Mouse (Mus musculus) cerebellum, adult 11 months (tissue): ENCODE data around the gene Ipo7.
"Not testable (repeated sequence)": the region's sequence is repeated elsewhere in the genome, so short reads cannot be mapped to it uniquely, and the experiment has no call there.

ENCODE experiments used
- DNase-seq: peaks from one replicate; pipeline ENCODE4 v3.0.0; 2022

Gene Ipo7

DNA sequence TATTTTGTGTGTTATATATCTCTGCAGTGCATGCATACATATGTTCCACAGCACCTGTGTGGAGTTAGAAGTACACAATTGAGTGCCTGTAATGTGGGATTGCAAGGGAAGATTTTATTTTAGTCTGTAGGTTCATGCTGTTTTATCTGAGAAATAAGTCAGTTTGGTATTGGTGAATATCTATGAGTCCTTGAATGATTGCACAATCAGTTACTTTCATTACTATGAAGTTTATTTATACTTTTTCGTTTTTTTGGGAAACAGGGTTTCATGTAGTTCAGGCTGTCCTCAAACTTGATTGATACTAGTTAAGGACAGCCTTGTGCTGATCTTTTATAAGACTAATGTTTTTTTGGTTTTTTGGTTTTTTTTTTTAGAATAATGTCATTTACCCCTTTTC, 5.5 kb downstream of the Ipo7 start:
- no peak for DNase-seq

DNA sequence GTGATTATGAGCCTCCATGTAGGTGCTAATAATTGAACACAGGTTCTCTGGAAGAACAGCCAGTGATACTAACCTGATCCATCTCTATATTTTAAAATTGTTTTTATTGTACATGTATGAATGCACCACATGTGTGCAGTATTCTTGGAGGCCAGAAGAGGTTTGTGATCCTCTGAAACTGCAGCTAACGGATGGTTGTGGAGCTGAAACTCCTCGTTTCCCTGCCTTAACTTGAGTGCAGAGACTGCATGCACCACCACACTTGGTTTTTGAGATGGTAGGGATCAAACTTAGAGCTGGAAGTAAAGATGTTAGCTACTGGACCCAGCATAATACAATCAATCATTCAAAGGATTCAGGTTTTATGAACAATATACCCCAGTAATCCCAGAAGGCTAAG, 8.5 kb downstream of the Ipo7 start:
- DNase-seq, result no peak

DNA sequence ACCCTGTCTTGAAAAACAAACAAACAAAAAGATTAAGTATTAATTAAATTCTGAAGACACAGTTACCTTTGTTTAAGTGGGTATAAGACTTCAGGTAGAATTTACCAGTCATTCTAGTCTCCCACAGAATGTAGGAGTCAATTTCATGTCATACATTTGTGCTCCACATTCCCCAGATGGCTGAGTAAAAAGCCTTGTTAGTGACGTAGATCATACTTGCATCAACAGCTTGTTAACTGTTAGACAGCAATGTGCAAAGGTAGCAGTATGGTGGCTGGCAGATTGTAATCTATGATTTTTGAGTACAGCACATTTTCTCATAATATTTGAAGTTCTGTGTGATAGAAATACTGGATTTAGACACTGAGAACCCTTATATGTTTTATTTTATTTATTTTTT, 10.8 kb downstream of the Ipo7 start:
- DNase-seq, result no peak

DNA sequence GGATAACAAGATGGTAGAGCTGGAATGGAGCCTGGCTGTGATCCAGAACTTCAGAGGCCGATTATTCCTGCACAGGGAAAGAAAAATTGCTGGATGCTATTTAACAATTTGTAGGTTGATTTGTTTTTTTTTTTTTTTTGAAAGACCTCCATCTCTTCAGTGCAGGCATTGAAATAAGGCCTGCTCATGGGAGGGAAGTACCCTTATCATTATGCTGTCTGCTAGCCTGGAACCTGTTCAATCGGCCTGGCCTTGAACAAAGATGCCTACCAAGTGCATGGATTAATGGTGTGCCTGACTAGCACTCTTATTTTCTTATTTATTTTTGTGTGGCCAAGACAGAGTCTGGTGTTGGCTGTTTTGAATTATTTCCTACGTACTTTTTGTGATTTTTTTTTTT, 12.3 kb downstream of the Ipo7 start:
- DNase-seq, result no peak

DNA sequence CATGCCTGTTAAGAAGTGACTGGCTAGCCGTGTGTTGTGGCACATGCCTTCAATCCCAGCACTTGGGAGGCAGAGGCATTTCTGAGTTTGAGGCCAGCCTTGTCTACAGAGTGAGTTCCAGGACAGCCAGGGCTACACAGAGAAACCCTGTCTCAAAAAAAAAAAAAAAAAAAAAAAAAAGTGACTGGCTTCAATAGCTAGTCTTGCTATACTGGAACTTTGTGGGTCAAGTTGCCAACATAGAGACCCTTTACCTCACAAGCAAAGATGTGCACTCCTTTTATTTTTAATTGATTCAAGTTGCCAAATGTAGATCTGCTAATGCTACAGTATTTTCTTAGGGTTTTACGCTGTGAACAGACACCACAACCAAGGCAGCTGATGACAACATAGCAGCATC, 39.6 kb downstream of the Ipo7 start:
- not testable (repeated sequence) for DNase-seq

DNA sequence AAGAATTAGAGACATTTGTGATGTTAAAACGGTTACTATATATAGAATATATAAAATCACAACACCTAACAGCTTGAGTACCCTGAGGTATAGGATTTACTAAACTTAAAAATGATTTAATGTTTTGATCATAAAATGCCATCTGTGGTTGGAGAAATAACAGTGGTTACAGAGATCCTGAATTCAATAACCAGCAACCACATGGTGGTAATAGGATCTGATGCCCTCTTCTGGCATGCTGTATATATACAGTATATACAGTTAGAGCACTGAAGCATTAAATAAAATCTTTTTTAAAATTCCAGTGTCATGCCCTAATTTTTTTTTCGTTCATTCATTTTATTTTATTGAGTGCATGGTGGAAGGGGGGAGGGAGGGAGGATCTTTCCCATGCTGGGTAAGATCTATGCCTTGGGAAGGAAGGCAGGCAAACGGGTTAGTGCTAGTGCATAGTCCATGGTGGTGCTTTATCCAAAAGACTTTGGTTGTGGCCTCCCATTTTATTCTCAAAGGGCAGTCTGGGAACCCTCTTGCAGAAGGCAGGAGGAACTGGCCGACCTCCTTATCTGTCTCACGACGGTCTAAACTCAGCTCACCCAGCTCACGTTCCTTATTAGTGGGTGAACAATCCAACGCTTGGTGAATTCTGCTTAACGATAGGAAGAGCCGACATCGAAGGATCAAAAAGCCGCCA, 41.2 kb downstream of the Ipo7 start:
- DNase-seq, result no peak

DNA sequence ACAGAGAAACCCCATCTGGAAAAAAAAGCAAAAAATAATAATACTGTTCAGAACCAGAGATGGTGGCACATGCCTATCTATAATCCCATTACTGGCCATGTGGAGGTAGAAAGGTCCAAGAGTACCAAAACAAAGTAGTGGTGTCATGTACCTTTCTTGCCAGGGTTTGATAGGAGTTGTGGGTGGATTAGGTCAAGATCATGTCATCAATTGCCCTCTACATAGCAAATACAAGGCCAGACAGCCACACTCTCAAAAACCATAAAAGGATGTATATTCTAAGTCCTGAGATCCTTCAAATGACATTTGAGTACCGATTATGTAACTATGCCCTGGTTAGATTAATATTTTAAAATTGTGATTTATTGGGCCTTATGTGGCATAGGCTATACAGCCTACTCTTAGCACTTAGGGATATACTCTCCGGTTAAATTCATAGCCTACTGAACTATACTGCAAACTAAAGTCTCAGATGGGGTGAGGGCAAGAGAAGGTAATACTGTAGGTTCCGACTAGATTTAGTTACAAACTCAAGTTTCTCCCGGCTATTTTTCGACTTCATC, 42.1 kb downstream of the Ipo7 start:
- DNase-seq, result no peak

DNA sequence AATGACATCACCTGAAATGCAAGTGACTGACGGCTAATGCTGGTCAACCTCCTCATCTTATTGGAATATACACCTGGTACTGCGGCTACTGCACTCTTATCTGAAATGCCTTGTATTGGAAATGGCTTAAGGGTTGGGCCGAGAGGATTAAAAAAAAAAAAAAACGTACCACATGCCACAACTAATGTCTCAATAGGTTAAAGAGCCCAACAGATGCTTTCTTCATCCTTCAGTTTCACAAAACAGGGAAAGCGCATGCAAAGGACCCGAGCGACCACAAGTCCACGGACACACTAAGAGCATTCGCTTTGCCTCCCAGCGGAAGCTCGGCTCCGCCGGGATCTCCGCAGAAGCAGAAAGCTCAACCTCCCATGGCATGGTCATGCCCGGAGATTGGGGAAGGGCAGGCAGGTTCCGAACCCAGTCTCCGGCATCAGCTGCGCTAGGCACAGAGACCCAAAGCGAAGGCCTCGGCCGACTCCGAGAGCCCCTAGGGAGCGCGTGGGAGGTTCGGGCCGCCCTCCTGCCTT, 42.7 kb downstream of the Ipo7 start:
- no peak for DNase-seq

DNA sequence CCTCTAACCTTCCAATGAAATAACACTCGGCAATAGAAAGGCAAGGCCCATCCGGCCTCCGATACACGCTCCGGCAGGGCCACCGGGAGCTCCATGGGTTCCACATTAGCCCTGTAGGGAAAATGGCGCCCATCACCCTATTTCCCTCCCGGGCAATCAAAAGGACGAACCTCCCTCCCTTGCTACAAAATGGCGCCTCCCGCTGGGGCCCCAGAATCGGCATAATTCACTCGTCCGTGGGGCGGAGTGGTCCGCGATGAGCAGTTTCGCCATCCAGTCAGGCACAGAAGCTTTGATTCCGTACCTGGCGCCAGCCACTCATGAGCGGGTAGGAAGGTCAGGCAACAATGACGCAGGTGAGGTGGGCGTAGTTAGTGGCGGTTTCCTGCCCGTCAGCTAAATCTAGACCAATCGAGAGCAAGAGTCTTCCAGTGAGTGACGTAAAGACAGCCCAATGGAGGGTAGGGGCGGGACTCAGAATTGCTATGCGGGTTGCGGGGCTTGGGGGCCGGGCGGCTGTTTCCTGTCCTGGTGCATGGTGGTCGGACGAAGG, 43.2 kb downstream of the Ipo7 start, which contains the start of gene Zfp143:
Gene Zfp143 (plus strand): TSS at position 19 of the 553 bp plus-strand sequence.
- peak; percentile 100 for DNase-seq

DNA sequence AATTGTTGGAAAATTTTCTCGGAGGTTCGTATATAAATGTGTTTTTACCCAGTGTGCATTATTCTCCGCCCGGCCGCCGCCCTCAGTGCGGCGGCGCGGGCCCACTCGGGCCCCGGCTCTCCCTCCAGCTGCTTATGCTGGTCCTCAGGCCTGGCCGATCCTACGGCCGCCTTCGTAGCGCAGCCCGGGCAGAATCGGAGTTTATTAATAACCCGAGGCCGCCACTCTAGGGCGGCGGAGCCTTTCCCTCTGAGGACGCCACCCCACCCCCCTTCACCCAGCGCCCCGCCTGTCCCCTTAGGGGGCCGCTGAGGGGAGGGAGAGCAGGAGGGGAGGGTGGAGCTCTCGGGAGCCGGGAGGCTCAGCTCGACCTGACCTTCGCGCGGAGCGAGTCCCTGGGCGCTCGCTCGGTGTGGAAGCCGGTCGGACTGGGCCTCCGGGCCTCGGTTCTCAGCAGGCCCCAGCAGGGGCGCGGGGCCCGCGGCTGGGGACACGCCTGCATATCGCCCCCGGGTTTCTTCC, 43.7 kb downstream of the Ipo7 start:
- DNase-seq, result peak; percentile 85

DNA sequence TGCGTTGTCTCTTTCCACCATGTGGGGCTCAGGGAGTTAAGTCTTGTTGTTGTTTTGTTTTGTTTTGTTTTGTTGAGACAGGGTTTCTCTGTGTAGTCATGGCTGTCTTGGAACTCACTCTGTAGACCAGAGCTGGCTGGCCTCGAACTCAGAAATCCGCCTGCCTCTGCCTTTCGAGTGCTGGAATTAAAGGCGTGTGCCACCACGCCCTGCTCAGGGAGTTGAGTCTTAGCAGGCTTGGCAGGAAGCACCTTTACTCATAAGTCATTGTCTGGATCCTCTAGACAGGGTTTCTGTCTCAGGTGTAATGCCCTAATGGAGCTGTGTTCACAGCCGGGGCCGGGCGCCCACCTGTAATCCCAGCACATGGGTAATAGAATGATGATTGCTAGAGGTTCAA, 45.7 kb downstream of the Ipo7 start:
- DNase-seq, result no peak

DNA sequence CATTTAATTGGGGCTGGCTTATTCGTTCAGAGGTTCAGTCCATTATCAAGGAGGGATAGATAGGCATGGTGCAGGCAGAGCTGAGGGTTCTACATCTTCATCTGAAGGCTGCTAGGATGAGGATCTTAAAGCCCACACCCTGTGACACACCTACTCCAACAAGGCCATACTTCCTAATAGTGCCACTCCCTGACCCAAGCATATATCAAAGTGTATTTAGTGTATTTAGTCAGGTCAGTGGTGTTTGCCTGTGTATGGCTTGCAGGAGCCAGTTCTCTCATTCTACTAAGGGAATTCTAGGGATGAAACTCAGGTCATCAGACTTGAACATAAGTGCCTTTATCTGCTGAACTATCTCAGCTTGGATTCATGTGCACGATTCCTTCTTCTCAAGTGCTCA, 51.0 kb downstream of the Ipo7 start:
- no peak for DNase-seq

DNA sequence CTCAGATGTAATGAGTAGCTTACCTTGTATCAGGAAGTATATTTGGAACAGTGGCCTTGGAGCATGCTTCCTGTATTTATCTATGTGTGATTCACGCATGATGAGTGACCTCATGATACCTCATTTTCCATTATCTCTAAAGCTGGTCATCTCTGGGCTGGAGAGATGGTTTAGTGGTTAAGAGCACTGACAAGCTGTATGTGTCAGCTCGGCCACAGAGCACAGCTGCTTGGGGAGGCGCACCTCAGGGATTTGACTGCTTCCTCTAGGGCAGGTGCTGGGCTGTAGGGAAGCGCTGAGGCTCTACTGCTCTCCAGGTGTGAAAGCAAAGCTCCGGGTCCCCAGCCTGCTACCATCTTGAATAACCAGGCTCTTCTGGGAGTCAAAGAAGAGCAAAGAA, 60.1 kb downstream of the Ipo7 start:
- DNase-seq, result no peak

DNA sequence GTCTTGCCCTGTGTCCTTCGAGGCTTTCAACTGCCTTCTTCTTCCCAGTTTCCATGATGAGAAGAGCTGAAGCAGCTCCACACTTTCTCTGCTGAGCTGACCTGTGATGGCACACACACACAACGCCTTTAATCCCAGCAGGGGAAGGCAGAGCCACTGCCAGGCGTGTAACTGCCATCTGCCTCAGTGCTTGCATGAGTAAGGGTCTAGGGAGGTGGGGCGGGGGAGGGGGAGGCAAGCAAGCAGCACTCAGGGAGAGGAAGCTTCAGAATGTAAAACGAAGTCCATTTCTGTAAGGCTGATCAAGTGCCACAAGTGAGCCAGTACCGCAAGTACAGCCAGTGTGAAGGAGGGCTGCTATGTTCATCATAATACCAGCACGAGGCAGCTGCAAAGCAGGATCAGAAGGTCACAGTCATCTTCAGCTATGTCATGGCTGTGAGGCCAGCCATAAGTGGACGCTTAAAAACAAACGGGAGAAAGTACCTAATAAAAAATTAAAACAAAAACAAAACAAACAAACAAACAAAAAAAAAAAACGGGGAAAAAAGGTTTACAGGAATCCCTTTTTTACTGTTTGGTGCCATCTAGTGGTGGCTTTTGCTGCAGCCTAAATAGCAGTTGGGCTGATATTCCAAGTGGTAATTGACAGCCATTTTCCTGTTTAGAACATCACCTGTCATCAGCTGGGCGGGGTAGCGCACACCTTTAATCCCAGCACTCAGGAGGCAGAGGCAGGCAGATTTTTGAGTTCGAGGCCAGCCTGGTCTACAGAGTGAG, 65.5 kb downstream of the Ipo7 start:
- DNase-seq, result peak; percentile 41

DNA sequence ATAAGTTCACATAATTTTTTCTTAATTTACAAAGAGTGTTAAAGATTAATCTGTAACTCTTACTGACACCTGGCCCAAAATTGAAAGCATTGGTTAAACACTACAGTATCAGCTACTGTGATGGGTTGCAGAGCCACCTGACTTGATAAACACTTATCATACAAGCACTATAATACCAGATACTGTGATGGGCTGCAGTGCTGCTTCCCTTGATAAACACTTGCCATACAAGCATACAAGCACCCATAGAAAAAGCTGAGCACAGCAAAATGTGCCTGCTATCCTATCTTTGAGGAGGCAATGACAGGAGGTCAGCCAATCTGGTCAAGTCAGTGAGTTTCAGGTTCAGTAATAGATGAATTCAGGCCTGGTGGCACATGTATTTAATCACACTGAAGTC, 67.1 kb downstream of the Ipo7 start:
- no peak for DNase-seq

DNA sequence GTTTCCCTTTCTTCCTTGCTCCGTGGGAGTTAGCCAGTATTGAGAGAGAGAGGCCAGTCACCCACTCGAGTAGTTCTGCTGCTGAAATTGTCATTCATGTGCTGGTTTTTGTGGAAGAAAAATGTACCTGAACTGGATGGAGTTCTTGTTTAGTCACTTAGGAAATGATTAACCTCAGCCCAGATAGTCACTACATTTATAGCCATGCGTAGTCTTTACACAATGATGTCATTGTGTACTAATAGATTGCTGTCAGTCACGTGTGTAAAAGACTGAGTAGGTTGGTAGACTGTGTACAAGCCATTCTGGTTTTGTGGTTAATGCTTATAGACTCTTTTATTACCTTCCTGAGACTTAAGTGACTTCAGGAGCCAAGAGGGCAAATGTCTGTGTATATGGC, 69.8 kb downstream of the Ipo7 start:
- DNase-seq, result no peak

DNA sequence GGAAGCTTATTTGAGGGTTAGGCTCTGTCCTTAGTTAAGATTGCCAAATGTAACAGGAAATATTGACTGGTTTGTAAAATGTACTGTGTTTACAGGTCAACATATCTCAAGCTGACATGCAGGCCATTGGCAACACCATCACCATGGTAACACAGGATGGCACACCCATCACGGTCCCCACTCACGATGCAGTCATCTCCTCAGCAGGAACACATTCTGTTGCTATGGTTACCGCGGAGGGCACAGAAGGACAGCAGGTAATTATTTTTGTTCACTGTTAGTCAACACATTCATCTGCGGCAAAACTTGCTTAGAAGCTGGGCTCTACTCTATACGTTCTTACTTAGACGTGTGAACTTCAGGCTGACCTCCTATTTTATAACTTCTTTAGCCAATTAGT, 73.6 kb downstream of the Ipo7 start:
- DNase-seq, result peak; percentile 4

DNA sequence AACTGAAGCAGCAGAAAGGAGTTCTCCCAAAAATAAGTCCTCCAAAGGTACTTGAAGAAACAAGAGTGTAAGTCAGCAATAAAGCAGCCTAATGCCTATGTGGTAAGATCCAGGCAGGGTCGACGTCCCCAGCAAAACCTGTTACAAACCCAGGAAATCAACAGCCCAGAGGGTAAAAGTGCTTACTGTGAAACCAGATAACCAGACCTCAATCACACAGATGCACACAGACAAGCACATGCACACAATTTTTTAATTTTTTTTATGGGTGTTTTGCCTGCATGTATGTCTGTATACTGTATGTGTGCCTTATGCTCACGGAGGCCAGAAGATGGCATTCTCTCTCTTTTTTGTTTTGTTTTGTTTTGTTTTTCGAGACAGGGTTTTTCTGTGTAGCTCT, 78.3 kb downstream of the Ipo7 start:
- no peak for DNase-seq

DNA sequence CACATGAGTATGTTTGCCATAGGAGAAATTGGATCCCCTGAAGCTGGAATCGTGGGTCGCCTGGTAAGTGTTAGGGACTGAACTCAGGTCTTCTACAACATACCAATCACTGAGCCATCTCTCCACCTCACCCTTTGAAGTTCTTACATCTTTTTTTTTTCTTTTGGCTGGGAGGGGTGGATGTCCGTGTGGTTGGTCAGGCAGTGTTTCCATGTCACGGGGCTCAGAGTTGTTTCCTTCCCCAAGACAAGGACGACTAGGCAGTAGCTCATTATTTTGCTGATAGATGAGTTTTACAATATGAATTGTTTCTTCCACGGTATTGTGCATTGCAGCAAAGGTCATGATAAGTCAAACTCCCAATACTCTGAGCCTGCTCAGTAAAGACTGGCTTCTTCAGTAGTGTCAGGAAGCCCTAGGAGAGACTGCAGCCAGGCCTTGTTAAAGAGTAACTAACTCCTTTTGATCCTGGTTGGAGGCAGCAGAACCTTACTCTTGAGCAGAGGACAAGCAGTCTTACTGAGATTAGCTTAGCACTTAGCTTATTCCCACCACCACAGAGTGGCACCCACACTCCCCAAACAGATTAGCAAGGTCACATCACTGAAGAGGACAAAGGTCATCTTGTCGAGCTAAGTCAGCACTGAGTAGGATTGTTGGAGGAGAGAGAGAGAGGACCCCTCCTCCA, 79.2 kb downstream of the Ipo7 start:
- no peak for DNase-seq

DNA sequence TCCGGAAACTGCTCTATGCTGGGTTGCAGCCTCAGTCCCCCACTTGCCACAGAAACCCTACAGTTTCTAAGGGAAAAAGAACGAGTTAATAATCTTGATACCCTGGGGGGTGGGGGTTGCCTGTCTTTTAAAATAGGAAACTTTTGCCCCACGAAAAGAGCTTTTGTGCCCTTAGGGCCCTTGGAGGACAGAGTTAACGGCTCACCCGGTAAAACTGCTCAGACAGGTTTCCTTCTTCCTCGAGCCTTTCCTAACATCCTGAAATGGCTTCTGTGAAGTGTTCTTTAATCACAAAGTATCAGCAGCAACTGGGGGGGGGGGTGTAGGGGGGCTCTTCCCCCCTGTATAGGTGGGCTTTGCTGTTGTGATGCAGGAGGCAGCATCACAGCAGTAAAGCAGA, 82.8 kb downstream of the Ipo7 start:
- DNase-seq, result no peak

DNA sequence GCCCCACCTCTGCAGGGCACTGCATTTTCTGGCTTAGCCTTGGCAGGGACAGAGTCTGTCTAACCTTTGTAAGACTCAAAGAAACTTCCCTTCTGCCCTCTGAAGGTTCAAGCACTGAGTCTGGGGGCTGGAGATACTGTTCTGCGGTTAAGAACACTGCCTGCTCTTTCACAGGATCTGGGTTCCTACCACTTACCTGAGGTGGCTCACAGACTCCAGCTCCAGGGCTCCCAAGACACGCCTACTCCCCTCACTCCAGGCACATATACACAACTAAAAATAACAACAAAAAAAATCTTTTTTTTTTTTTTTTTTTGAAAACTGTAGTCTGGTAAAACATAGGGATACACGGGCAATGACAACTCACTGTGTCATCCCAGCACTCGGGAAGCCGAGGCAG, 83.2 kb downstream of the Ipo7 start:
- DNase-seq, result no peak

DNA sequence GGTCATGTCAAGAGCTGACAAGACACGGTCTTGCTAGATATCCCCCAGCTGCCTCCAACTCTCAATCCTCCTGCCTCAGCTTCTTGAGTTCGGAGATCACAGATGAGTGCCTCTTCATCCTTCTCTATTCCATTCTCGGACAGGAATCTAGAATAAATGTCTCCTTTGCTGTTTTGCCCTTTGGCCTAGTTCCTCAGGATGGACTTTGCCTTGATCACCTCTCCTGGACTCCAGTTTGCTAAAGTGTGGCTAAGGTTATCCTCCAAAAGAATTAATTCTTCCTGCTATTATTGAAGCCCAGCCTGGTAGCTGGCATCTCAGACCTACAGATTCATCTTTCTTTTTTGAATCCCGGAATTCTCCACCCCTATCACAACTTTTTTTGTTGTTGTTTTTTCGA, 87.0 kb downstream of the Ipo7 start:
- DNase-seq, result no peak
